Mouse (Mus musculus) intestine, embryonic 14.5 days (tissue): ENCODE data around the gene Btbd11. TPM values are rescaled to one million over a fixed set of nuclear protein-coding genes. Genes with fewer than 3 reads are reported as not detected.

ENCODE experiments used
- ATAC-seq: fragments of 200-750 bp; cut with Nextera tagmentation; replicated peaks from 2 replicates; pipeline ENCODE4 v1.8.0; 2017; ENCODE audit warnings: low read depth, moderate number of reproducible peaks, moderate TSS enrichment, moderate library complexity; ENCODE audit not compliant: low FRiP score, low TSS enrichment
- DNase-seq: peaks from one replicate; pipeline ENCODE4 v3.0.0-alpha.2; 2018; ENCODE audit warnings: low spot score
- H3K27ac ChIP-seq: fragments of 300-500 bp; sonication (generic); 2 replicates; pipeline ENCODE4 v1.5.1; 2014; ENCODE audit warnings: low read depth, mild to moderate bottlenecking, control low read depth
- H3K27me3 ChIP-seq: fragments of 300-500 bp; sonication (generic); replicated peaks from 2 replicates; pipeline ENCODE4 v1.6.1; 2014; ENCODE audit warnings: low read length, control low read depth; ENCODE audit not compliant: control insufficient read depth, insufficient read depth
- H3K36me3 ChIP-seq: fragments of 300-500 bp; sonication (generic); 2 replicates; pipeline ENCODE4 v1.6.1; 2014; ENCODE audit warnings: low read length, control low read depth; ENCODE audit not compliant: control insufficient read depth, insufficient read depth
- H3K4me1 ChIP-seq: fragments of 300-500 bp; sonication (generic); replicated peaks from 2 replicates; pipeline ENCODE4 v1.6.1; 2014; ENCODE audit warnings: low read length, control low read depth, mixed read lengths; ENCODE audit not compliant: control insufficient read depth, insufficient read depth
- H3K4me2 ChIP-seq: fragments of 300-500 bp; sonication (generic); 2 replicates; pipeline ENCODE4 v1.6.1; 2014; ENCODE audit warnings: low read length
- H3K4me3 ChIP-seq: fragments of 300-500 bp; sonication (generic); 2 replicates; pipeline ENCODE4 v1.5.1; 2014; ENCODE audit warnings: low read depth, low read length, control low read depth, mixed read lengths
- H3K9ac ChIP-seq: fragments of 300-500 bp; sonication (generic); 2 replicates; pipeline ENCODE4 v1.6.1; 2014; ENCODE audit warnings: mild to moderate bottlenecking, low read length
- H3K9me3 ChIP-seq: fragments of 300-500 bp; sonication (generic); 2 replicates; pipeline ENCODE4 v1.6.1; 2016; ENCODE audit warnings: low read length, control low read depth; ENCODE audit not compliant: control insufficient read depth
- WGBS: fragments of 180-500 bp; shearing (Covaris S2); extraction: QIAGEN DNeasy Blood & Tissue Kit; methylation state at CpG from one replicate; pipeline ENCODE4 v1.1.7; 2014; 5-methylcytosine and 5-hydroxymethylcytosine counted together
- polyA plus RNA-seq: library from polyadenylated mRNA; unstranded; fragments of >200 nt; fragmentation: Nextera tagmentation; extraction: Ambion mirVana; gene quantifications from 2 replicates; pipeline ENCODE4 v1.2.1, GENCODE M21; 2014

Btbd11 gene
- polyA plus RNA-seq, 1 experiment from 2014 or later: 2.0 TPM

GRCm38 (mm10) chr10:85555193-85555592 lies 168.6 kb downstream of the Btbd11 start:
- Histone ChIP-seq H3K4me3 (no peak overlapping the region), H3K27ac (no peak overlapping the region), H3K9ac (no peak overlapping the region), H3K4me2 (no peak overlapping the region), H3K27me3 (no peaks in the 10 kb centered on the region), H3K4me1 (no peaks in the 10 kb centered on the region), H3K9me3 (no peaks in the 10 kb centered on the region), H3K36me3 (no peaks in the 10 kb centered on the region)
- DNase-seq (no peak), ATAC-seq (no peak)
- 59% methylated on average over 8 of the region's 8 CpGs for WGBS

DNA sequence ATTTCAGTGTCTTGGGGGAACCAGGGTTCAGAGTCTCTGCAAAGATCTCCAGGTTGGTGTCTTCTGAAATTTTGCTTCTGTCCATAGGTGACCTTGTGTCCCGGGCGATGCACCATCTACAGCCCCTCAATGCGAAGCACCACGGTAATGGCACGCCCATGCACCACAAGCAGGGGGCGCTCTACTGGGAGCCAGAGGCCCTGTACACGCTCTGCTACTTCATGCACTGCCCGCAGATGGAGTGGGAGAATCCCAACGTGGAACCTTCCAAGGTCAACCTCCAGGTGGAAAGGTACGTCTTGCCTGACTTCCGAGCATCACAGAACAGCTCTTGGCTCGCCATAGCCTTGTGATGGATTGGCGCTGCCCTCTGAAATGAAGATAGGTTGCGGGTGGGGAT lies 174.8 kb downstream of the Btbd11 start:
- Histone ChIP-seq H3K27ac (no peak overlapping the region), H3K4me3 (no peak overlapping the region), H3K4me2 (no peak overlapping the region), H3K4me1 (no peaks in the 10 kb centered on the region), H3K9me3 (no peaks in the 10 kb centered on the region), H3K27me3 (no peaks in the 10 kb centered on the region), H3K9ac (no peak overlapping the region), H3K36me3 (no peaks in the 10 kb centered on the region)
- 85% methylated on average over 14 of the region's 14 CpGs for WGBS
- DNase-seq: no peak
- ATAC-seq: no peak

GRCm38 (mm10) chr10:85571456-85571855 lies 184.8 kb downstream of the Btbd11 start:
- WGBS: 87% methylated on average over 5 of the region's 5 CpGs
- H3K27ac ChIP-seq: no peak overlapping the region

DNA sequence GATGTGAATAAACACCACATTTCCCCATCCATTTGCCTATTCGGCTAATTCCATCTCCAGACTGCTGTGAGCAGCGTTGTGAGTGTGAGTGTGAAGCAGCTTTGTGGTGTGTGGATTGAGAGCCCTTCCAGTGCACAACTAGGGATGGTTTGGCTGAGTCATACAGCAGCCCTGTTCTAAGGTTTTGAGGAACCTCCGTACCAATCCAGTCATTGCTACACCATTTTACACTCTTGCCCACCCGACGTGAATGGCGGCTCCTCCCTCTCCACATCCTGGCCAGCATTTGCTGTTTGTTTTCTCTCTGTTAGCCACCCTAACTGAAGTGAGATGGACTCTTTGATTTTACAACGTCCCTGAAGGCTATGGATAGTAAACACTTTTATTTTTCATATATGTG lies 186.0 kb downstream of the Btbd11 start:
- H3K9me3 ChIP-seq: no peaks in the 10 kb centered on the region
- WGBS: 85% methylated on average over 7 of the region's 7 CpGs
- no peaks in the 10 kb centered on the region for H3K27me3 ChIP-seq
- DNase-seq (no peak), ATAC-seq (no peak)
- no peak overlapping the region for H3K9ac ChIP-seq
- no peak overlapping the region for H3K4me3 ChIP-seq
- H3K4me2 ChIP-seq: no peak overlapping the region
- no peaks in the 10 kb centered on the region for H3K36me3 ChIP-seq
- no peaks in the 10 kb centered on the region for H3K4me1 ChIP-seq
- no peak overlapping the region for H3K27ac ChIP-seq

More at GRCm38 (mm10) chr10:85571456-85571855, 184.8 kb downstream of the Btbd11 start:
- Histone ChIP-seq H3K9me3 (no peaks in the 10 kb centered on the region), H3K4me1 (no peaks in the 10 kb centered on the region), H3K4me2 (no peak overlapping the region), H3K27me3 (no peaks in the 10 kb centered on the region), H3K4me3 (no peak overlapping the region), H3K9ac (no peak overlapping the region), H3K36me3 (no peaks in the 10 kb centered on the region)
- DNase-seq (no peak), ATAC-seq (no peak)

- WGBS: 86% methylated on average over 6 of the region's 6 CpGs
- H3K4me3 ChIP-seq: no peak overlapping the region
- ATAC-seq: no peak
- DNase-seq: no peak
- no peaks in the 10 kb centered on the region for H3K27me3 ChIP-seq
- H3K4me1 ChIP-seq: no peaks in the 10 kb centered on the region
- no peak overlapping the region for H3K9ac ChIP-seq
- H3K4me2 ChIP-seq: no peak overlapping the region
- H3K36me3 ChIP-seq: no peaks in the 10 kb centered on the region
- no peaks in the 10 kb centered on the region for H3K9me3 ChIP-seq
- H3K27ac ChIP-seq: no peak overlapping the region
Observed at GRCm38 (mm10) chr10:85577891-85578420, 191.3 kb downstream of the Btbd11 start.

- ATAC-seq (no peak), DNase-seq (no peak)
- H3K27ac ChIP-seq: no peak overlapping the region
- no peak overlapping the region for H3K4me3 ChIP-seq
- no peaks in the 10 kb centered on the region for H3K27me3 ChIP-seq
- no peak overlapping the region for H3K4me2 ChIP-seq
- no peak overlapping the region for H3K9ac ChIP-seq
- H3K36me3 ChIP-seq: no peaks in the 10 kb centered on the region
- WGBS: 81% methylated on average over 13 of the region's 13 CpGs
- no peaks in the 10 kb centered on the region for H3K4me1 ChIP-seq
- H3K9me3 ChIP-seq: no peaks in the 10 kb centered on the region
Observed at GRCm38 (mm10) chr10:85578571-85579465, 192.2 kb downstream of the Btbd11 start.

DNA sequence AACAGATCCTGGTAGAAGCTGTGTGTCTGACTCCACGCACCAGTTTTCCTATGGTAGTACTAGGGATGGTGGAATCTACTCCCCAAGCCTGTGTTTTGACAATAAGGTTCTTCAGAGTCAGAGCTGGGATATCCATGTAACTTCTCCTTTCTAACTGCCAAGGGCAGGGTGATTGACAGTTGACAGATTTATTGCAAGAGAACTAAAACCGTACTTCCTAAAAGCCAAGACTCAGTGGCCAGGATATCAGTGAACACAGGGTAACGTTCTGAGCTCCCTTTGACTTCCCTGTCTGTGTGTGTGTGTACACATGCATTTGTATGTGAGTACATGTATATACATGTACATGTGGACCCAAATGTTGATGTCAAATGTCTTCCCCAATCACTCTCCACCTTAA lies 201.1 kb downstream of the Btbd11 start:
- Histone ChIP-seq H3K4me2 (no peak overlapping the region), H3K27ac (no peak overlapping the region), H3K9ac (no peak overlapping the region), H3K9me3 (no peaks in the 10 kb centered on the region), H3K27me3 (no peaks in the 10 kb centered on the region), H3K36me3 (no peaks in the 10 kb centered on the region), H3K4me3 (no peak overlapping the region), H3K4me1 (no peaks in the 10 kb centered on the region)
- DNase-seq (no peak), ATAC-seq (no peak)
- 77% methylated on average over 3 of the region's 3 CpGs for WGBS

DNA sequence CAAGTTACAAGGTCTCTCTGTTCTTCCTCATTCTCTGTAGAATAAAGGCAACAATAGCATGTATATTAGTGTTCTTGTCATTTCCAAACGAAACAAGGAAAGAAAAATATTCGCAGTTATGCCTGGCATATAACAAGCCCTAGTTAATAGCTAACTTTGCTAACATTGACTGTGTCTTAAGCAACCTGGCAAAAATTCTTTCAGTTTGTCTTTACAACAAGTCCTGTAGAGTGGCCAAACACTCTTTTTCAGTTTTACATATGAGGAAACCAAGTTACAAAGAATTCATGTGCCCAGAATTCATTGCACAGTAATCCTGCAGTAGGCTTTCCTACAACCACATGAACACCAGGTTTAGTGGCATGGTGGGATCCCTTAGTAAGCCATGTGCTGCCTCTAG lies 203.4 kb downstream of the Btbd11 start:
- 75% methylated on average over 2 of the region's 2 CpGs for WGBS
- Histone ChIP-seq H3K9ac (no peak overlapping the region), H3K4me1 (no peaks in the 10 kb centered on the region), H3K27ac (no peak overlapping the region), H3K4me3 (no peak overlapping the region), H3K4me2 (no peak overlapping the region), H3K36me3 (no peaks in the 10 kb centered on the region), H3K27me3 (no peaks in the 10 kb centered on the region), H3K9me3 (no peaks in the 10 kb centered on the region)
- ATAC-seq (no peak), DNase-seq (no peak)

DNA sequence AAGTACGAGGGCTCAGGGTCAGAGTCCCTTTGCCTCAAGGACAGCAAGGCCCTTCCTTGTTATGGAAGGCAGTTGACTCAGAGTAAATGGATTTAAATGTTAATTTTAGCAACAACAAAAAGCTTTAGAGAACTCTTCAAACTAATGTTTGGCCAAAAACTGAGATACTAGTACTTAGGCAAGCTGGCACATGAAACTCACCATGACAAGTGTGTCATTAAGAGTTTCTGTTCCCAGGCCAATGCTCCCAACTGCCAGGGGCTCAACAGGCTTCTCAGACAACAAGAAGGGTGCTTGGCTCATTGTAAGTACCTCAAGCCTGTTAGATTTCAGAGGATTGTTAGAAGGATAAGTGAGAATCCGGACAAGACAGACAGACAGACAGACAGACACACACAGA lies 204.7 kb downstream of the Btbd11 start:
- WGBS: 92% methylated on average over 2 of the region's 2 CpGs
- H3K36me3 ChIP-seq: no peaks in the 10 kb centered on the region
- no peak for DNase-seq

More for the DNA sequence above, 204.7 kb downstream of the Btbd11 start:
- no peak for ATAC-seq
- no peaks in the 10 kb centered on the region for H3K27me3 ChIP-seq
- no peak overlapping the region for H3K9ac ChIP-seq
- H3K4me1 ChIP-seq: no peaks in the 10 kb centered on the region
- H3K27ac ChIP-seq: no peak overlapping the region
- H3K4me2 ChIP-seq: no peak overlapping the region
- no peak overlapping the region for H3K4me3 ChIP-seq
- no peaks in the 10 kb centered on the region for H3K9me3 ChIP-seq
